Mouse (Mus musculus) olfactory bulb, adult 2 months (tissue): Measurements from ENCODE around the gene Gm281. TPM values are rescaled to one million over a fixed set of nuclear protein-coding genes. Genes with fewer than 3 reads are reported as not detected.

Experiments
- H3K27ac ChIP-seq: fragments of 200-500 bp; 2 replicates; pipeline ENCODE4 v1.5.1; 2012; ENCODE audit warnings: low read depth, low read length; ENCODE audit not compliant: insufficient read depth
- H3K4me1 ChIP-seq: fragments of 200-500 bp; 2 replicates; pipeline ENCODE4 v1.6.1; 2012; ENCODE audit warnings: low read length; ENCODE audit not compliant: control insufficient read depth, insufficient read depth
- H3K4me3 ChIP-seq: fragments of 200-500 bp; 2 replicates; pipeline ENCODE4 v1.5.1; 2012; ENCODE audit warnings: mild to moderate bottlenecking, low read depth, low read length, moderate library complexity; ENCODE audit not compliant: insufficient read depth
- CTCF ChIP-seq: fragments of 200-500 bp; IDR thresholded peaks from 2 replicates; pipeline ENCODE4 v1.5.1; 2012; ENCODE audit warnings: low read depth, mild to moderate bottlenecking, low read length, moderate library complexity; ENCODE audit not compliant: insufficient read depth
- POLR2A ChIP-seq: fragments of 200-500 bp; IDR thresholded peaks from 2 replicates; pipeline ENCODE4 v1.6.1; 2012; ENCODE audit warnings: mild to moderate bottlenecking, low read depth, low read length, moderate library complexity; ENCODE audit not compliant: insufficient read depth
- WGBS: fragments of 180-500 bp; shearing (Covaris S2); methylation state at CpG from one replicate; pipeline ENCODE4 v1.1.7; 2018; 5-methylcytosine and 5-hydroxymethylcytosine counted together
- polyA plus RNA-seq: library from polyadenylated mRNA; stranded (reverse); fragments of >200 nt; gene quantifications from 2 replicates; pipeline ENCODE4 v1.2.4, GENCODE M21; 2012; ENCODE audit warnings: low replicate concordance; ENCODE audit not compliant: missing spikeins, insufficient read depth, insufficient read length

The Gm281 gene
- polyA plus RNA-seq, 1 experiment, result not detected

- Histone ChIP-seq H3K4me1 (peaks cover 2% of the 10 kb centered on the region; the same call in 1 of the 2 replicates), H3K4me3 (no peak overlapping the region), H3K27ac (no peak overlapping the region)
- 35% methylated on average over 2 of the region's 2 CpGs for WGBS
- TF ChIP-seq POLR2A (no peak), CTCF (no peak)
Observed at GRCm38 (mm10) chr14:13771163-13771562, 143.1 kb downstream of the Gm281 start.

DNA sequence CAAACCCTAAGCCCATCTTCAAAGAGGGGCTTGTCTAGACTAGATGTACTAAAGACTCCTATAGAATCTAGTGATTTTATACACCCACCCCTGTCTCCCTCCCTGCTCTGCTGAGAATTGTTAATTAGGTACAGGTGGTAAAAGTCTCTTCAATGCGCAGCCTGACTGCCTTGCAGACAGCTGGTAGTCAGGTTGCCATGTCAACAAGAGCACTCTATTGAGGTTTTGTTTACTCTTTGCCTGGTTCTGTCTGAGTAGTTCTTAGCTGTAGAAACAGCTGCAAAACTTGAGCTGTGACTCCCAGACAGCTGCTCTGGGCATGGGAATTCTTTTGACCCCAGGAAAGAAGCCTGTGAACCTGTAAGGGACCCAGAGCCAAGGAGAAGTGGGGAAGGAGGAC, 143.6 kb downstream of the Gm281 start:
- Histone ChIP-seq H3K27ac (0 out of 2 replicates have a peak overlapping the region, but pooled peaks have one; percentile 58), H3K4me3 (no peak overlapping the region), H3K4me1 (peaks cover 2% of the 10 kb centered on the region; the same call in 1 of the 2 replicates)
- 3% methylated on average over 1 of the region's 1 CpGs for WGBS
- TF ChIP-seq POLR2A (no peak), CTCF (no peak)

Other genes starting within 250 kb of the Gm281 start
- not detected in 2 replicates for gene Sntn, start 243.6 kb downstream of the Gm281 start, polyA plus RNA-seq
- gene Atxn7, start 47.0 kb upstream of the Gm281 start, polyA plus RNA-seq, result not detected in 2 replicates
- gene Thoc7, start 47.4 kb upstream of the Gm281 start, polyA plus RNA-seq, result 449 TPM in 1 of 2 replicates, not detected in the other
- gene Psmd6, start 206.5 kb upstream of the Gm281 start, polyA plus RNA-seq, result not detected in 2 replicates